26 mouse cellular contexts compared by ENCODE assay signal in the genomic region with DNA sequence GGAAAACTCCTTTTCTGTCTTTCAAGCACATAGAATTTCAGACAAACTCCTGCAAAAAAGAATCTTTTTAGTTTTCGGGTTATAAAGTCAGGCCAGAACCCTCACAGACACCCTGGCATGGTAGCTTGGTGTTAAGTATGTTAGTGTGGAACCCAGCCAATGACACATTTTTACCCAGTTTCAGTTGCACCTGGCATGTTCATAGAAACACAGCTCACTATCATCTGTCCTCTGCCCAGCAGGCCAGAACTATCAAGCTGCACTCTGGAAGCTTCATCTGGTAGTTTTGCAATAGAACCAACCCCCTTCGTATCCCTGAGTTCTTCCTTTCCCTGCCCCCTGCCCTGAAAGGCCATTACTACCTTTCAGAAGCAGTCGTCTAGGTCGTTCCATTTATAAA.
A peak's percentile ranks its signal among the peaks of the same experiment; 100 is the strongest.
DNase-seq lines count a peak whose midpoint lies in the region; ATAC-seq and TF ChIP-seq lines count a peak whose summit lies in the region.
"Had no signal": no experiment of that assay in that cellular context is flagged by ENCODE, and none has a peak within 500 bp of the region (broad histone marks: within the 10 kb centered on the region; RNA-seq: fewer than 3 reads in every experiment).

No protein-coding gene starts in this region.

- no peak overlapping the region for H3K4me2 ChIP-seq in forebrain, embryonic 11.5 days (ENCODE audit: low read depth, low read length, severe bottlenecking)
- H3K4me2 ChIP-seq in forebrain, embryonic 15.5 days (replicated peaks): no peak overlapping the region
- H3K4me2 ChIP-seq: embryonic facial prominence, embryonic 12.5 days; embryonic facial prominence, embryonic 15.5 days; forebrain, embryonic 12.5 days; heart, embryonic 12.5 days; heart, embryonic 15.5 days; hindbrain, embryonic 14.5 days had no signal

- no peak for ATAC-seq in forebrain, embryonic 11.5 days (replicated peaks; ENCODE audit: low FRiP score)
- no peak for ATAC-seq in forebrain, embryonic 15.5 days (replicated peaks)
- no peak for ATAC-seq in megakaryocyte-erythroid progenitor cell, adult 5-6 weeks (replicated peaks; ENCODE audit: low FRiP score, low TSS enrichment, poor library complexity, severe bottlenecking)
- ATAC-seq: CD4-positive, CD25-positive, alpha-beta regulatory T cell, adult 4 months; hindbrain, postnatal 0 days; inflammation-experienced regulatory T-cells, adult 6 months had no signal

- no peaks in the 10 kb centered on the region for H3K4me1 ChIP-seq in forebrain, embryonic 11.5 days (replicated peaks; ENCODE audit: control insufficient read depth, insufficient read depth, low read length)
- peaks cover 5% of the 10 kb centered on the region; the same call in 1 of the 2 replicates for H3K4me1 ChIP-seq in forebrain, embryonic 15.5 days
- H3K4me1 ChIP-seq in testis, adult 2 months (ENCODE audit: control insufficient read depth, insufficient read depth, low read length): no peaks in the 10 kb centered on the region
- H3K4me1 ChIP-seq: embryonic facial prominence, embryonic 12.5 days; embryonic facial prominence, embryonic 15.5 days; forebrain, embryonic 12.5 days; heart, embryonic 12.5 days; heart, embryonic 15.5 days had no signal

- no peak overlapping the region for H3K27ac ChIP-seq in forebrain, embryonic 11.5 days (ENCODE audit: low read depth, low read length)
- no peak overlapping the region for H3K27ac ChIP-seq in forebrain, embryonic 15.5 days (replicated peaks)
- H3K27ac ChIP-seq in testis, adult 2 months (ENCODE audit: control insufficient read depth, insufficient read depth, low read depth, low read length): peak overlapping the region; percentile 21; the same call in 1 of the 2 replicates
- H3K27ac ChIP-seq: embryonic facial prominence, embryonic 12.5 days; embryonic facial prominence, embryonic 15.5 days; forebrain, embryonic 12.5 days; gastrocnemius, adult 2 months; heart, embryonic 15.5 days; hindbrain, embryonic 14.5 days; hindbrain, postnatal 0 days had no signal

- peak; percentile 17 for DNase-seq in forebrain, embryonic 11.5 days (ENCODE audit: low spot score)
- peak; percentile 55 for DNase-seq in heart, adult 11 months
- DNase-seq in heart, postnatal 14 days: no peak
- no peak for DNase-seq in testis, postnatal 14 days (ENCODE audit: low spot score)
- DNase-seq: adrenal gland, adult 2 months; adrenal gland, postnatal 14 days; cerebellum, adult 18-20 months; gastrocnemius, adult 2 months; gastrocnemius, postnatal 14 days; heart, adult 18-20 months; heart, postnatal 10 days; heart, postnatal 4 days; kidney, adult 11 months; kidney, adult 8-10 months had no signal

- no peaks in the 10 kb centered on the region for H3K27me3 ChIP-seq in forebrain, embryonic 11.5 days (ENCODE audit: control insufficient read depth, insufficient read depth, low read length)
- H3K27me3 ChIP-seq in forebrain, embryonic 15.5 days: no peaks in the 10 kb centered on the region
- no peaks in the 10 kb centered on the region for H3K27me3 ChIP-seq in testis, adult 2 months (ENCODE audit: control insufficient read depth, insufficient read depth, low read length)
- H3K27me3 ChIP-seq: embryonic facial prominence, embryonic 12.5 days; embryonic facial prominence, embryonic 15.5 days; forebrain, embryonic 12.5 days; heart, embryonic 12.5 days; heart, embryonic 15.5 days had no signal

- no peak for TF ChIP-seq POLR2A in testis, adult 2 months (IDR thresholded peaks at IDR 0.05; ENCODE audit: control insufficient read depth, low read depth, low read length)

- no peaks in the 10 kb centered on the region for H3K9me3 ChIP-seq in forebrain, embryonic 11.5 days (ENCODE audit: control insufficient read depth, low read length)
- no peaks in the 10 kb centered on the region for H3K9me3 ChIP-seq in forebrain, embryonic 15.5 days
- H3K9me3 ChIP-seq: embryonic facial prominence, embryonic 12.5 days; embryonic facial prominence, embryonic 15.5 days; forebrain, embryonic 12.5 days; heart, embryonic 12.5 days; heart, embryonic 15.5 days had no signal

- no peak for TF ChIP-seq CTCF in testis, adult 2 months (IDR thresholded peaks at IDR 0.05; ENCODE audit: control insufficient read depth, insufficient read depth, insufficient replicate concordance, low read depth, low read length)

- intact Hi-C loops in heart, postnatal 14 days (cut with DNase I): no loop called here

- no peaks in the 10 kb centered on the region for H3K36me3 ChIP-seq in forebrain, embryonic 11.5 days (ENCODE audit: control insufficient read depth, insufficient read depth, low read length)
- H3K36me3 ChIP-seq in forebrain, embryonic 15.5 days: no peaks in the 10 kb centered on the region
- no peaks in the 10 kb centered on the region for H3K36me3 ChIP-seq in testis, adult 2 months (ENCODE audit: control insufficient read depth, insufficient read depth, low read length)
- H3K36me3 ChIP-seq: embryonic facial prominence, embryonic 12.5 days; embryonic facial prominence, embryonic 15.5 days; forebrain, embryonic 12.5 days; heart, embryonic 12.5 days; heart, embryonic 15.5 days had no signal

- 88% methylated on average over 4 of the region's 4 CpGs for WGBS in forebrain, embryonic 11.5 days
- 72% methylated on average over 4 of the region's 4 CpGs for WGBS in forebrain, embryonic 15.5 days

- no peak overlapping the region for H3K9ac ChIP-seq in forebrain, embryonic 11.5 days (ENCODE audit: low read length)
- no peak overlapping the region for H3K9ac ChIP-seq in forebrain, embryonic 15.5 days (replicated peaks)
- H3K9ac ChIP-seq: embryonic facial prominence, embryonic 12.5 days; embryonic facial prominence, embryonic 15.5 days; forebrain, embryonic 12.5 days; heart, embryonic 12.5 days; heart, embryonic 15.5 days; hindbrain, embryonic 14.5 days had no signal

- H3K4me3 ChIP-seq in forebrain, embryonic 11.5 days (ENCODE audit: low read depth, low read length): no peak overlapping the region
- no peak overlapping the region for H3K4me3 ChIP-seq in forebrain, embryonic 15.5 days
- H3K4me3 ChIP-seq in testis, adult 2 months (ENCODE audit: control insufficient read depth, low read depth, low read length): no peak overlapping the region
- H3K4me3 ChIP-seq: embryonic facial prominence, embryonic 12.5 days; embryonic facial prominence, embryonic 15.5 days; forebrain, embryonic 12.5 days; gastrocnemius, adult 2 months; heart, embryonic 12.5 days; heart, embryonic 15.5 days had no signal

Comparison
In these comparisons a context has a peak if more than half of its experiments do, and no peak if none do; other contexts are left out.
1. DNase-seq: peak in forebrain, embryonic 11.5 days (single experiment) and heart, adult 11 months (single experiment); none in heart, postnatal 14 days (0 of 2) and testis, postnatal 14 days (single experiment).